Mouse (Mus musculus): ENCODE data around the gene Cdh18. TPM values are rescaled to one million over a fixed set of nuclear protein-coding genes. Genes with fewer than 3 reads are reported as not detected.

The Cdh18 gene
- polyA plus RNA-seq, 1 experiment from 2014 or later = 20.7 TPM

DNA sequence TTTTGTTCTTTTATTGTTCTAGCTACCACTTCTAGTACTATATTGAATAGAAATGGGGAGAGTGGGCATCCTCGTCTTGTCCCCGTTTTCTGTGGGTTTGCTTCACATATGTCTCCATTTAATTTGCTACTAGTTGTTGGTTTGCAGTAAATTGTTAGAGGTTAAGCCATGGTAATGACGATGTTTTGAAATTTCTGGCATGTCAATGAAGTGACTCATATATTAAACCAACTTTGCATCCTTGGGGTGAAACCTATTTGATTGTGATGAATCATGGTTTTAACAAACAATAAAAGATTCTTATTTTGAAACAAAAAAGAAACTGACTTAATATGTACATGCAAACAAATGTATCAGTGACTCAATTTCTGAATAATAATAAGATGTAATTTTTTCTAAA lies 817.5 kb downstream of the Cdh18 start:
- 91% methylated on average over 3 of the region's 3 CpGs for WGBS
- Histone ChIP-seq H3K9ac (replicated peaks; ENCODE audit: low read depth, low read length) (no peak overlapping the region), H3K27me3 (ENCODE audit: control insufficient read depth, insufficient read depth, low read length) (no peaks in the 10 kb centered on the region), H3K4me2 (ENCODE audit: low read depth, low read length) (no peak overlapping the region), H3K4me1 (ENCODE audit: control insufficient read depth, insufficient read depth, low read length) (no peaks in the 10 kb centered on the region), H3K27ac (ENCODE audit: low read depth, low read length) (no peak overlapping the region), H3K9me3 (ENCODE audit: control insufficient read depth, low read length) (no peaks in the 10 kb centered on the region), H3K4me3 (ENCODE audit: low read depth, low read length) (no peak overlapping the region), H3K36me3 (ENCODE audit: control insufficient read depth, insufficient read depth, low read length) (no peaks in the 10 kb centered on the region)
- ATAC-seq (ENCODE audit: low read depth) = no peak

DNA sequence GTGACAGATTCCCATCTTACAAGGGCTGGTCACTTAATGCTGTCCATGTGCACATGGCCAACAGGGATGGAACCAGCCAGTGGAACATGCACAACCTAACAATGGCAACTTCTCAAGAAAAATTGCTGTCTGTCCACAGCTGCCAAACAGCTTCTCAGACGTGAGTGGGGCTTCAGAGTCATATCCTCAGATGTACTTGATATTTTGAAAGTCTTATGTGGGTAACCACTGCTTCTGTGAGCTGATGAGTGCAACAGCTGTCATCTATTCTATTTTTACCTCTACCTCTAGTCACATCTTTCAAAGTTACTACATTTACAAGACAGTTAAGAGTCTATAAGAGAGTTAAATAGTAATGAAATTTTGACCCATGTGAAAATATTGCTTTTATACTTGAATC lies 818.9 kb downstream of the Cdh18 start:
- H3K4me2 ChIP-seq (ENCODE audit: low read depth, low read length) = no peak overlapping the region
- no peak overlapping the region for H3K27ac ChIP-seq (ENCODE audit: low read depth, low read length)
- H3K9ac ChIP-seq (replicated peaks; ENCODE audit: low read depth, low read length) = no peak overlapping the region
- no peak for ATAC-seq (ENCODE audit: low read depth)
- 65% methylated on average over 1 of the region's 1 CpGs for WGBS
- no peaks in the 10 kb centered on the region for H3K9me3 ChIP-seq (ENCODE audit: control insufficient read depth, low read length)
- H3K4me1 ChIP-seq (ENCODE audit: control insufficient read depth, insufficient read depth, low read length) = no peaks in the 10 kb centered on the region
- no peaks in the 10 kb centered on the region for H3K27me3 ChIP-seq (ENCODE audit: control insufficient read depth, insufficient read depth, low read length)
- no peaks in the 10 kb centered on the region for H3K36me3 ChIP-seq (ENCODE audit: control insufficient read depth, insufficient read depth, low read length)
- no peak overlapping the region for H3K4me3 ChIP-seq (ENCODE audit: low read depth, low read length)

DNA sequence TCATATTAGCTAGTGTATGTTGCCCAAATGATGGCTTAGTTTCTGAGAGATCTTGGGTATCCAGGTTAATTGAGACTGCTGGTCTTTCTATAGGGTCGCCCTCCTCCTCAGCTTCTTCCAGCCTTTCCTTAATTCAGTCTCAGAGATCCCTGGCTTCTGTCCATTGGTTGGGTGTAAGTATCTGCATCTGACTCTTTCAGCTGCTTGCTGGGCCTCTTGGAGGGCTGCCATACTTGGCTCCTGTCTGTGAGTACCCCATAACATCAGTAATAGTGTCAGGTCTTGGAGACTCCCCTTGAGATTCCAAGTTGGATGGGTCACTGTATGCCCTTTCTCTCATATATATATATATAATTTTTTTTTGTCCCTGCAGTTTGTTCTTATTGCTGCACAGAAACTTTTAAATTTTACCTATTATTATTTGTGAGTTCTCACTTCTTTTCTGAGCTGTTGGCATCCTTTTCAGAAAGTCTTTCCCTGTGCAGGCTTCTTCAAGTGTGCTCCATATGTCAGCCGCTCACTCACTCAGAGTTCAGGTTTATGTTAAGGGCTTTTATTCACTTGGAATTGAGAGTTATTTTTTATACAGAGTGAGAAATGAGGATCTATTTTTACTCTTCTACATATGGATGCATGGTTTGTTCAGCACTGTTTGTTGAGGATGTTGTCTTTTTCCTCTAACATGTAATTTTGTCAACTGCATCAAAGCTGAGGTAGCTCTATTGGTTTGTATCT lies 829.4 kb downstream of the Cdh18 start:
- Histone ChIP-seq H3K27me3 (ENCODE audit: control insufficient read depth, insufficient read depth, low read length) (no peaks in the 10 kb centered on the region), H3K9ac (replicated peaks; ENCODE audit: low read depth, low read length) (no peak overlapping the region), H3K4me1 (ENCODE audit: control insufficient read depth, insufficient read depth, low read length) (no peaks in the 10 kb centered on the region), H3K27ac (ENCODE audit: low read depth, low read length) (no peak overlapping the region), H3K9me3 (ENCODE audit: control insufficient read depth, low read length) (no peaks in the 10 kb centered on the region), H3K4me2 (ENCODE audit: low read depth, low read length) (no peak overlapping the region), H3K36me3 (ENCODE audit: control insufficient read depth, insufficient read depth, low read length) (no peaks in the 10 kb centered on the region), H3K4me3 (ENCODE audit: low read depth, low read length) (no peak overlapping the region)
- no peak for ATAC-seq (ENCODE audit: low read depth)
- 93% methylated on average over 2 of the region's 2 CpGs for WGBS

DNA sequence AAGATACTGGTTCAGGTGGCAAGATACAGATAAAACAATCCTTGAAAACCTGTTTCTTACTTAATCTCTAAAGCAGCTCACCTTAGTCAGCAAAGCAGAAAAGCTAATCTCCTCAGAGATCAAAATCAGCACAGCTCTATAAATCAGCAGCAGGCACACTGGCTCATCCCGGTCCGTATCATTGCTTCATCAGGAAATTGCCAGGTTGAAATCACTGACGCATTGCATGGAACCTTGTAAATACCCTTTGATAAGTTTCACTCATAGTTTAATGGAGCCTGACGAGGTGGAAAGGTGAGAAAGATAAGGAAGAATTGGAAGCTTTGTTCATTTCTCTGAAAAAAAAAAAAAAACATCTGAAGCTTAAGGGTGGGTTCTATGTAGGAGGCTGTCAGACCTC lies 837.0 kb downstream of the Cdh18 start:
- Histone ChIP-seq H3K9ac (replicated peaks; ENCODE audit: low read depth, low read length) (no peak overlapping the region), H3K4me2 (ENCODE audit: low read depth, low read length) (no peak overlapping the region), H3K4me1 (ENCODE audit: control insufficient read depth, insufficient read depth, low read length) (no peaks in the 10 kb centered on the region), H3K27me3 (ENCODE audit: control insufficient read depth, insufficient read depth, low read length) (no peaks in the 10 kb centered on the region), H3K27ac (ENCODE audit: low read depth, low read length) (no peak overlapping the region), H3K4me3 (ENCODE audit: low read depth, low read length) (no peak overlapping the region), H3K36me3 (ENCODE audit: control insufficient read depth, insufficient read depth, low read length) (no peaks in the 10 kb centered on the region), H3K9me3 (ENCODE audit: control insufficient read depth, low read length) (no peaks in the 10 kb centered on the region)
- 53% methylated on average over 4 of the region's 4 CpGs for WGBS
- ATAC-seq (ENCODE audit: low read depth) = no peak

DNA sequence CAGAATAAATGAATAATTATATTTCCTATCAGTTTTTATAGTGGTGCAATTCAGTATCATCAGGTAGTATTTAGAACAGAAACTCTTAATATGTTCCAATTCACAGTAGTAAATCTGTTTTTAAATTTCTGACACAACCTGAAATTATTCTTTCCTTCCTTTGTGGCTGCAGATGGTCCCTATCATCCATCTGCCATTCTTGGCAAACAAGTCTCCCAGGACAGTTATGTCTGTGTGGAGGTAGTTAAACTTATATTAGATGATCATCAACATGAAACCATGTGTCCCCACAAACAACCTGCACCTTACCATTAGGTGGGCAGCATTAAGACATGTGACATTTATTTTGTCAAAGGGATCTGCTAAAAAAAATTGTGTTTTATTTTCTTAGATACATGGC lies 847.8 kb downstream of the Cdh18 start:
- ATAC-seq (ENCODE audit: low read depth) = no peak
- Histone ChIP-seq H3K9ac (replicated peaks; ENCODE audit: low read depth, low read length) (no peak overlapping the region), H3K27ac (ENCODE audit: low read depth, low read length) (no peak overlapping the region), H3K27me3 (ENCODE audit: control insufficient read depth, insufficient read depth, low read length) (no peaks in the 10 kb centered on the region), H3K36me3 (ENCODE audit: control insufficient read depth, insufficient read depth, low read length) (no peaks in the 10 kb centered on the region), H3K9me3 (ENCODE audit: control insufficient read depth, low read length) (no peaks in the 10 kb centered on the region), H3K4me1 (ENCODE audit: control insufficient read depth, insufficient read depth, low read length) (no peaks in the 10 kb centered on the region), H3K4me2 (ENCODE audit: low read depth, low read length) (no peak overlapping the region), H3K4me3 (ENCODE audit: low read depth, low read length) (no peak overlapping the region)

DNA sequence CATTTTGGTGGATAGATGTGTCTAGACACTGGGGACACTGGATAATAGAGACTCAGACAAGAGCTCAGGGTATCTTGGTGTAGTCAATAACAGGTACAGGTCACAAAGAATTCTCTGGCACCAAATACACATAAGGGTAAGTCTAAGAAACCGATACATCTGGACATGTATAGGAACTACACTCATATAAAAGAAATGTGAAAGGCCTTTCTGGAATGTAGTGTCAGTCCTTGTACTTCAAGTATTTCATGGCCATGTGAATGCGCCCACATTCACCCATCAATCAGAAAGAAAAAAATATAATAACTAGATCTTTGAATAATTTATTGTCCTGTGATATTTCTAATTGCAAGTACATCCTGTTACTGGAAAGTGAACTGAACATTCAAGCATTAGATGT lies 855.0 kb downstream of the Cdh18 start:
- no peaks in the 10 kb centered on the region for H3K4me1 ChIP-seq (ENCODE audit: control insufficient read depth, insufficient read depth, low read length)
- ATAC-seq (ENCODE audit: low read depth) = no peak
- no peak overlapping the region for H3K4me3 ChIP-seq (ENCODE audit: low read depth, low read length)
- H3K9ac ChIP-seq (replicated peaks; ENCODE audit: low read depth, low read length) = no peak overlapping the region
- H3K9me3 ChIP-seq (ENCODE audit: control insufficient read depth, low read length) = no peaks in the 10 kb centered on the region
- 83% methylated on average over 2 of the region's 2 CpGs for WGBS
- no peak overlapping the region for H3K27ac ChIP-seq (ENCODE audit: low read depth, low read length)
- no peak overlapping the region for H3K4me2 ChIP-seq (ENCODE audit: low read depth, low read length)
- H3K27me3 ChIP-seq (ENCODE audit: control insufficient read depth, insufficient read depth, low read length) = no peaks in the 10 kb centered on the region
- no peaks in the 10 kb centered on the region for H3K36me3 ChIP-seq (ENCODE audit: control insufficient read depth, insufficient read depth, low read length)

DNA sequence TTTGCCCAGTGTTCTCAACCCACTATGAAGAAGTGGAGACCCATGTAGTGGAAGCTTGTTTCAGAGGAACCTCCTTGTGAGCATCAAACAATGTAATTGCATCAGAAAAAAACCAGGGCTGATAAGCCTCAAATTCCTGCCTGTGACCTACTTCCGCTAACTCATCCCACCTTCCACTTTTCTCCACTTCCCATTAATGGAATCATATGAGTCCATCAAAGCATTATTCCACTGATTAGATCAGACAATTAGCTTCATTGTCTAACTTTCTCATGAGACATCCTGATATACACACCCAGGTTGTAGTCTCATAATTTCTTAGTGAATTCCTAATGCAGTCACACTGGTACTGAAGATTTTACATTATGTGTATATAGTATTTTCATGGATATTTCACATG lies 859.4 kb downstream of the Cdh18 start:
- Histone ChIP-seq H3K9ac (replicated peaks; ENCODE audit: low read depth, low read length) (no peak overlapping the region), H3K36me3 (ENCODE audit: control insufficient read depth, insufficient read depth, low read length) (no peaks in the 10 kb centered on the region), H3K27me3 (ENCODE audit: control insufficient read depth, insufficient read depth, low read length) (no peaks in the 10 kb centered on the region), H3K4me2 (ENCODE audit: low read depth, low read length) (no peak overlapping the region), H3K9me3 (ENCODE audit: control insufficient read depth, low read length) (no peaks in the 10 kb centered on the region), H3K27ac (ENCODE audit: low read depth, low read length) (no peak overlapping the region), H3K4me1 (ENCODE audit: control insufficient read depth, insufficient read depth, low read length) (no peaks in the 10 kb centered on the region), H3K4me3 (ENCODE audit: low read depth, low read length) (no peak overlapping the region)
- no peak for ATAC-seq (ENCODE audit: low read depth)
- 97% methylated on average over 1 of the region's 1 CpGs for WGBS

DNA sequence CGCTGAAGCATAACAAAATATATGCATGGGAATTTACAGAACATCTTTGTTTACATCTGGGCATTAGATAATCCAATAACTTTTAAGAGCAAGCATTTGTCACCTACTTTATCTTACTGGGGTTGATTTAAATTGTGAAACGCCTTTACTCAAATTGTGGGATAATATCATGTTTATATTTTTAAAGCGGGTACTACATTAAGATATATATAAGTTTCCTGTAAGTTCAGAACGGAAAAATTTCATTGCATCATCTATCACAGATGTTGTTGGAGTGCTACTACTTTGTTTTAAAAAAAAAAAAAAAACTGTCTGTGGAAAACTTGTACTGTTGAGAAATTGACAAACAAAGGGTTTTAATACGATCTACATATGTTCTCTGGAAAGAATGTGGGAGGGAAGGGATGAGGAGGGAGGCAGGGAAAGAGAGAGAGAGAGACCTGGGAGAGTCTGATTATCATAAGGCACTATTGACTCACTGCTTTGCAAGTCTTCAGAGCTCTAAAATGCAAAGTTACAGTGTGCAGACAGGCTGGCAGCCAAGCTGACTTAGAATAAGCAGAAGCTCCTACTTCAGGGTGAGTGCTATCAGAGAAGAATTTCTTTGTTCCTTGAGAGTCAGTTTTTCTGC lies 867.7 kb downstream of the Cdh18 start:
- no peak overlapping the region for H3K9ac ChIP-seq (replicated peaks; ENCODE audit: low read depth, low read length)
- ATAC-seq (ENCODE audit: low read depth) = no peak
- H3K36me3 ChIP-seq (ENCODE audit: control insufficient read depth, insufficient read depth, low read length) = no peaks in the 10 kb centered on the region
- H3K4me1 ChIP-seq (ENCODE audit: control insufficient read depth, insufficient read depth, low read length) = no peaks in the 10 kb centered on the region
- H3K27ac ChIP-seq (ENCODE audit: low read depth, low read length) = no peak overlapping the region
- H3K27me3 ChIP-seq (ENCODE audit: control insufficient read depth, insufficient read depth, low read length) = no peaks in the 10 kb centered on the region
- 80% methylated on average over 5 of the region's 5 CpGs for WGBS
- H3K9me3 ChIP-seq (ENCODE audit: control insufficient read depth, low read length) = no peaks in the 10 kb centered on the region
- H3K4me3 ChIP-seq (ENCODE audit: low read depth, low read length) = no peak overlapping the region
- H3K4me2 ChIP-seq (ENCODE audit: low read depth, low read length) = no peak overlapping the region

DNA sequence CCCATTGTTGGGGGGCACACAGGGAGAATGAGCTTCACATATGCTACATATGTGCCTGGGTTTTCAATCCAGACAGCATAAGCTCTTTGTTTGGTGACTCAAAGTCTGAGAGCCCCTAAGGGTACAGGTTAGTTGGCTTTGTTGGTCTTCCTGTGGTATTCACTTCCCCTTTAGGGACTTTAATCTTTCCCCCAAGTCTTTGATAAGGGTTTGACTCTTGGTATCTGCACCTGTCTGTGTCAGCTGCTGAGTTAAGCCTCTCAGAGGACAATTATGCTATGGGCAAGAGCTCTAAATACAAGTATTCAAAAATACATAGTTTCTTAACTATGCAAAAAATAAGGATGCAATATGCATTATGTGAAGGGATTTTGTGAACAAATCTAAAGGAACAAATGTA lies 869.3 kb downstream of the Cdh18 start:
- Histone ChIP-seq H3K9ac (replicated peaks; ENCODE audit: low read depth, low read length) (no peak overlapping the region), H3K27me3 (ENCODE audit: control insufficient read depth, insufficient read depth, low read length) (no peaks in the 10 kb centered on the region), H3K4me2 (ENCODE audit: low read depth, low read length) (no peak overlapping the region), H3K36me3 (ENCODE audit: control insufficient read depth, insufficient read depth, low read length) (no peaks in the 10 kb centered on the region), H3K4me1 (ENCODE audit: control insufficient read depth, insufficient read depth, low read length) (no peaks in the 10 kb centered on the region), H3K9me3 (ENCODE audit: control insufficient read depth, low read length) (no peaks in the 10 kb centered on the region), H3K27ac (ENCODE audit: low read depth, low read length) (no peak overlapping the region), H3K4me3 (ENCODE audit: low read depth, low read length) (no peak overlapping the region)
- no peak for ATAC-seq (ENCODE audit: low read depth)
